Mouse (Mus musculus) right cerebral cortex, postnatal 36 days (tissue): ENCODE measurements around the gene Ifi27l2b.
A peak's percentile ranks its signal among the peaks of the same experiment; 100 is the strongest.

Experiments used
- DNase-seq, 2 experiments: peaks; one replicate each; pipeline ENCODE4 v3.0.0; 2022; ENCODE audit warnings: low spot score in 2 of 2, mixed read lengths in 1 of 2

The Ifi27l2b gene

GRCm38 (mm10) chr12:103437601-103438000 lies 19.4 kb downstream of the Ifi27l2b start:
- DNase-seq: no peak

- no peak for DNase-seq
Measured at GRCm38 (mm10) chr12:103434861-103435260, 22.2 kb downstream of the Ifi27l2b start.

GRCm38 (mm10) chr12:103433986-103434731 lies 22.9 kb downstream of the Ifi27l2b start, which contains the start of gene Ifi27:
Ifi27 (plus strand) TSS chr12:103434211.
- DNase-seq: peak in 1 of 2 experiments; percentile 57

GRCm38 (mm10) chr12:103433430-103433829 lies 23.6 kb downstream of the Ifi27l2b start:
- DNase-seq: no peak

- DNase-seq: no peak
Measured at GRCm38 (mm10) chr12:103426710-103427109, 30.3 kb downstream of the Ifi27l2b start.

- peak; percentile 99 to 100 for DNase-seq
Measured at GRCm38 (mm10) chr12:103425729-103426470, 31.1 kb downstream of the Ifi27l2b start, which contains the start of gene Ddx24. Ddx24 (minus strand) TSS chr12:103425830.

- DNase-seq: no peak
Measured at GRCm38 (mm10) chr12:103425016-103425728, 31.9 kb downstream of the Ifi27l2b start.

- DNase-seq: peak; percentile 65 to 68
Measured at GRCm38 (mm10) chr12:103408144-103408543, 48.9 kb downstream of the Ifi27l2b start.

GRCm38 (mm10) chr12:103407720-103408119 lies 49.3 kb downstream of the Ifi27l2b start, which contains the start of gene 9330161L09Rik:
9330161L09Rik (minus strand) TSS chr12:103407820.
- DNase-seq: no peak

GRCm38 (mm10) chr12:103404131-103404530 lies 52.9 kb downstream of the Ifi27l2b start:
- DNase-seq: no peak
